9 mouse cellular contexts compared by ENCODE assay signal in the genomic region with DNA sequence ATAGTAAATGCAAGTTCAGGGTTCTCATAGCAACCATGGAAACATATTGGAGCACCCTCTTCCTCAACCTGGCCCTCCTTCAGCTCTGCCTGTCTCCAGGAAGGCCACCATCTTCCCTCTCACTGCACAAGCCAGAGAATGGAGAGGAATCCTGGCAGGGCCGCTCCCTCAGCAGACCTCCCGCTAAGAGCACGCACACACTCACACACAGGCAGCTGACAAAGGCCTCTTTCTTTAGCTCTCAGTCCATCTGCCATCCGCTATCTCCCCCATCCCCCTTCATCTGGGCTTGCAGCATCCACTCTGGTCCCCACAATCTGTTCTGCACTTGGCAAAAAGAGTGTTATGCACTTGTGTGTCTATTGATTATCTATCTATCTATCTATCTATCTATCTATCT. TPM values are rescaled to one million over a fixed set of nuclear protein-coding genes. Genes with fewer than 3 reads are reported as not detected.
DNase-seq lines count a peak whose midpoint lies in the region; ATAC-seq lines count a peak whose summit lies in the region.
"Had no signal": no experiment of that assay in that cellular context is flagged by ENCODE, and none has a peak within 500 bp of the region (broad histone marks: within the 10 kb centered on the region; RNA-seq: fewer than 3 reads in every experiment).

No protein-coding gene starts in this region.

- H3K36me3 ChIP-seq in forebrain, embryonic 11.5 days (ENCODE audit: control insufficient read depth, insufficient read depth, low read length): no peaks in the 10 kb centered on the region
- no peaks in the 10 kb centered on the region for H3K36me3 ChIP-seq in forebrain, embryonic 10.5 days (replicated peaks)
- no peaks in the 10 kb centered on the region for H3K36me3 ChIP-seq in hindbrain, embryonic 16.5 days (ENCODE audit: control insufficient read depth, insufficient read depth, low read length)
- H3K36me3 ChIP-seq in midbrain, embryonic 11.5 days (ENCODE audit: control insufficient read depth, insufficient read depth, low read length): no peaks in the 10 kb centered on the region
- H3K36me3 ChIP-seq in kidney, embryonic 14.5 days (ENCODE audit: control insufficient read depth, insufficient read depth, low read length): no peaks in the 10 kb centered on the region
- H3K36me3 ChIP-seq: limb, embryonic 13.5 days had no signal

- peak; percentile 80 for ATAC-seq in forebrain, embryonic 11.5 days (replicated peaks; ENCODE audit: low FRiP score)
- ATAC-seq in hindbrain, embryonic 16.5 days: peak; percentile 81
- peak; percentile 79; the same call in 1 of the 2 replicates for ATAC-seq in midbrain, embryonic 11.5 days (ENCODE audit: low FRiP score)
- ATAC-seq in kidney, embryonic 14.5 days (ENCODE audit: low FRiP score, low TSS enrichment): no peak

- H3K27me3 ChIP-seq in forebrain, embryonic 11.5 days (ENCODE audit: control insufficient read depth, insufficient read depth, low read length): no peaks in the 10 kb centered on the region
- no peaks in the 10 kb centered on the region for H3K27me3 ChIP-seq in forebrain, embryonic 10.5 days (ENCODE audit: poor library complexity, severe bottlenecking)
- H3K27me3 ChIP-seq in hindbrain, embryonic 16.5 days (replicated peaks; ENCODE audit: control insufficient read depth, insufficient read depth, low read length): no peaks in the 10 kb centered on the region
- H3K27me3 ChIP-seq in midbrain, embryonic 11.5 days (ENCODE audit: control insufficient read depth, insufficient read depth, low read length): no peaks in the 10 kb centered on the region
- H3K27me3 ChIP-seq in kidney, embryonic 14.5 days (ENCODE audit: control insufficient read depth, insufficient read depth, low read length): no peaks in the 10 kb centered on the region
- H3K27me3 ChIP-seq: limb, embryonic 13.5 days had no signal

- 32% methylated on average over 4 of the region's 4 CpGs for WGBS in forebrain, embryonic 11.5 days
- WGBS in forebrain, embryonic 10.5 days: 45% methylated on average over 4 of the region's 4 CpGs
- WGBS in hindbrain, embryonic 16.5 days: 9% methylated on average over 4 of the region's 4 CpGs
- WGBS in midbrain, embryonic 11.5 days: 39% methylated on average over 4 of the region's 4 CpGs
- 82% methylated on average over 4 of the region's 4 CpGs for WGBS in kidney, embryonic 14.5 days

- H3K4me1 ChIP-seq in forebrain, embryonic 11.5 days (replicated peaks; ENCODE audit: control insufficient read depth, insufficient read depth, low read length): no peaks in the 10 kb centered on the region
- 0 out of 2 replicates have a peak, but pooled peaks cover 3% of the 10 kb centered on the region for H3K4me1 ChIP-seq in forebrain, embryonic 10.5 days
- no peaks in the 10 kb centered on the region for H3K4me1 ChIP-seq in hindbrain, embryonic 16.5 days (ENCODE audit: control insufficient read depth, insufficient read depth, low read depth, low read length)
- no peaks in the 10 kb centered on the region for H3K4me1 ChIP-seq in midbrain, embryonic 11.5 days (ENCODE audit: control insufficient read depth, insufficient read depth, low read length)
- H3K4me1 ChIP-seq in kidney, embryonic 14.5 days (ENCODE audit: control insufficient read depth, insufficient read depth, low read length): no peaks in the 10 kb centered on the region

- H3K9me3 ChIP-seq in forebrain, embryonic 11.5 days (ENCODE audit: control insufficient read depth, low read length): no peaks in the 10 kb centered on the region
- no peaks in the 10 kb centered on the region for H3K9me3 ChIP-seq in forebrain, embryonic 10.5 days
- no peaks in the 10 kb centered on the region for H3K9me3 ChIP-seq in hindbrain, embryonic 16.5 days (ENCODE audit: control insufficient read depth, low read length)
- no peaks in the 10 kb centered on the region for H3K9me3 ChIP-seq in midbrain, embryonic 11.5 days (ENCODE audit: control insufficient read depth, low read length)
- H3K9me3 ChIP-seq in kidney, embryonic 14.5 days (ENCODE audit: control insufficient read depth, low read length): no peaks in the 10 kb centered on the region
- H3K9me3 ChIP-seq: limb, embryonic 13.5 days had no signal

- no peak overlapping the region for H3K27ac ChIP-seq in forebrain, embryonic 11.5 days (ENCODE audit: low read depth, low read length)
- no peak overlapping the region for H3K27ac ChIP-seq in forebrain, embryonic 10.5 days
- no peak overlapping the region for H3K27ac ChIP-seq in hindbrain, embryonic 16.5 days (ENCODE audit: low read depth, low read length)
- no peak overlapping the region for H3K27ac ChIP-seq in midbrain, embryonic 11.5 days (ENCODE audit: low read depth, low read length)
- H3K27ac ChIP-seq in kidney, embryonic 14.5 days (ENCODE audit: low read depth, low read length): no peak overlapping the region
- H3K27ac ChIP-seq: limb, embryonic 13.5 days had no signal

- DNase-seq in forebrain, embryonic 11.5 days (ENCODE audit: low spot score): no peak
- no peak for DNase-seq in forebrain, embryonic 10.5 days (ENCODE audit: extremely low spot score, low spot score)
- DNase-seq in midbrain, embryonic 11.5 days (ENCODE audit: low spot score, missing footprints): no peak
- DNase-seq in telencephalon, adult 2 months (ENCODE audit: low read depth, low spot score): peak; percentile 79
- DNase-seq in ovary, postnatal 10 days (ENCODE audit: low spot score): no peak
- DNase-seq in urinary bladder, postnatal 10 days (ENCODE audit: low spot score): no peak

- H3K4me3 ChIP-seq in forebrain, embryonic 11.5 days (ENCODE audit: low read depth, low read length): no peak overlapping the region
- H3K4me3 ChIP-seq in forebrain, embryonic 10.5 days: no peak overlapping the region
- H3K4me3 ChIP-seq in hindbrain, embryonic 16.5 days (ENCODE audit: low read length): no peak overlapping the region
- H3K4me3 ChIP-seq in midbrain, embryonic 11.5 days (ENCODE audit: low read depth, low read length): no peak overlapping the region
- H3K4me3 ChIP-seq in kidney, embryonic 14.5 days (ENCODE audit: low read length): no peak overlapping the region
- H3K4me3 ChIP-seq: limb, embryonic 13.5 days had no signal

- H3K9ac ChIP-seq in forebrain, embryonic 11.5 days (ENCODE audit: low read length): no peak overlapping the region
- H3K9ac ChIP-seq in hindbrain, embryonic 16.5 days (ENCODE audit: low read depth, low read length): no peak overlapping the region
- no peak overlapping the region for H3K9ac ChIP-seq in midbrain, embryonic 11.5 days (ENCODE audit: low read length)
- no peak overlapping the region for H3K9ac ChIP-seq in kidney, embryonic 14.5 days (ENCODE audit: low read depth, low read length)
- H3K9ac ChIP-seq: limb, embryonic 13.5 days had no signal

- no peak overlapping the region for H3K4me2 ChIP-seq in forebrain, embryonic 11.5 days (ENCODE audit: low read depth, low read length, severe bottlenecking)
- H3K4me2 ChIP-seq in hindbrain, embryonic 16.5 days (ENCODE audit: low read length): no peak overlapping the region
- no peak overlapping the region for H3K4me2 ChIP-seq in midbrain, embryonic 11.5 days
- H3K4me2 ChIP-seq in kidney, embryonic 14.5 days (replicated peaks; ENCODE audit: low read depth, low read length): no peak overlapping the region
- H3K4me2 ChIP-seq: limb, embryonic 13.5 days had no signal

RNA-seq across cellular contexts. Expression of a gene that starts 50.1 kb away (rescaled TPM):
- 67.6 and 77.0 TPM in 2 replicates for polyA plus RNA-seq in forebrain, embryonic 11.5 days (2014; fragmentation: Nextera tagmentation; extraction: Ambion mirVana)
- polyA plus RNA-seq in forebrain, embryonic 10.5 days (2016; fragmentation: Nextera tagmentation; extraction: Ambion mirVana): 42.3 and 46.1 TPM in 2 replicates
- polyA plus RNA-seq in hindbrain, embryonic 16.5 days (2015; fragmentation: Nextera tagmentation; extraction: Ambion mirVana): 173 and 186 TPM in 2 replicates
- 68.3 and 82.4 TPM in 2 replicates for polyA plus RNA-seq in midbrain, embryonic 11.5 days (2014; fragmentation: Nextera tagmentation; extraction: Ambion mirVana)
- 2.6 and 2.8 TPM in 2 replicates for polyA plus RNA-seq in kidney, embryonic 14.5 days (2014; fragmentation: Nextera tagmentation; extraction: Ambion mirVana)

RNA-seq across cellular contexts. Expression of a gene that starts 59.0 kb away (rescaled TPM):
- 36.6 and 37.3 TPM in 2 replicates for polyA plus RNA-seq in forebrain, embryonic 11.5 days (2014; fragmentation: Nextera tagmentation; extraction: Ambion mirVana)
- 40.3 and 43.8 TPM in 2 replicates for polyA plus RNA-seq in forebrain, embryonic 10.5 days (2016; fragmentation: Nextera tagmentation; extraction: Ambion mirVana)
- 51.2 and 67.9 TPM in 2 replicates for polyA plus RNA-seq in hindbrain, embryonic 16.5 days (2015; fragmentation: Nextera tagmentation; extraction: Ambion mirVana)
- polyA plus RNA-seq in midbrain, embryonic 11.5 days (2014; fragmentation: Nextera tagmentation; extraction: Ambion mirVana): 43.2 and 45.6 TPM in 2 replicates
- polyA plus RNA-seq in kidney, embryonic 14.5 days (2014; fragmentation: Nextera tagmentation; extraction: Ambion mirVana): 74.4 and 88.9 TPM in 2 replicates

RNA-seq across cellular contexts. Expression of a gene that starts 59.4 kb away (rescaled TPM):
- 52.0 and 55.1 TPM in 2 replicates for polyA plus RNA-seq in forebrain, embryonic 11.5 days (2014; fragmentation: Nextera tagmentation; extraction: Ambion mirVana)
- polyA plus RNA-seq in forebrain, embryonic 10.5 days (2016; fragmentation: Nextera tagmentation; extraction: Ambion mirVana): 58.8 and 64.7 TPM in 2 replicates
- polyA plus RNA-seq in hindbrain, embryonic 16.5 days (2015; fragmentation: Nextera tagmentation; extraction: Ambion mirVana): 21.3 and 22.8 TPM in 2 replicates
- polyA plus RNA-seq in midbrain, embryonic 11.5 days (2014; fragmentation: Nextera tagmentation; extraction: Ambion mirVana): 57.2 and 61.0 TPM in 2 replicates
- 48.8 and 52.1 TPM in 2 replicates for polyA plus RNA-seq in kidney, embryonic 14.5 days (2014; fragmentation: Nextera tagmentation; extraction: Ambion mirVana)

Comparison
In these comparisons a context has a peak if more than half of its experiments do, and no peak if none do; other contexts are left out.
1. RNA of a gene that starts 50.1 kb away (polyA plus RNA-seq): 173 to 186 TPM in hindbrain, embryonic 16.5 days, 68.3 to 82.4 TPM in midbrain, embryonic 11.5 days, 67.6 to 77.0 TPM in forebrain, embryonic 11.5 days and 42.3 to 46.1 TPM in forebrain, embryonic 10.5 days; 2.6 to 2.8 TPM in kidney, embryonic 14.5 days; every median in the first group is over 10 times any median in the second.